Mouse (Mus musculus): ENCODE measurements around the gene Rbks. TPM values are rescaled to one million over a fixed set of nuclear protein-coding genes. Genes with fewer than 3 reads are reported as not detected.
A peak's percentile ranks its signal among the peaks of the same experiment; 100 is the strongest.

Gene Rbks
- total RNA-seq, 1 experiment: 2.1 TPM

- no peak for DNase-seq (ENCODE audit: low read depth, low spot score)
- Histone ChIP-seq H3K4me1 (ENCODE audit: control insufficient read depth in 2 of 2, insufficient read depth in 2 of 2, low read length in 2 of 2, poor library complexity in 1 of 2) (no peaks in the 10 kb centered on the region), H3K36me3 (ENCODE audit: control insufficient read depth, insufficient read depth, low read length, poor library complexity, severe bottlenecking) (peaks cover 1% of the 10 kb centered on the region; the same call in 1 of the 2 replicates), H3K27ac (ENCODE audit: insufficient read depth, low read depth, low read length, poor library complexity, severe bottlenecking) (no peak overlapping the region), H3K9me3 (ENCODE audit: control insufficient read depth, insufficient read depth, low read depth, low read length) (no peaks in the 10 kb centered on the region), H3K4me3 (ENCODE audit: insufficient read depth in 1 of 2, low read depth in 1 of 2, low read length in 2 of 2, poor library complexity in 1 of 2, severe bottlenecking in 1 of 2) (no peak overlapping the region), H3K9ac (ENCODE audit: insufficient read depth, low read depth, low read length, poor library complexity, severe bottlenecking) (no peak overlapping the region)
- in situ Hi-C loops (cut with MboI; ENCODE audit: low sequenced_read_pairs in 2 of 2, unreplicated experiment in 2 of 2): no loop called here
- TF ChIP-seq HCFC1 (IDR thresholded peaks at IDR 0.05; ENCODE audit: borderline replicate concordance, insufficient read depth, low read length) (no peak), CHD2 (IDR thresholded peaks at IDR 0.05; ENCODE audit: low read depth, low read length) (no peak), MAFK (IDR thresholded peaks at IDR 0.05; ENCODE audit: insufficient read depth, low read depth, low read length) (no peak), ZNF384 (IDR thresholded peaks at IDR 0.05; ENCODE audit: low read depth, low read length) (no peak), ZC3H11A (IDR thresholded peaks at IDR 0.05; ENCODE audit: borderline replicate concordance, low read depth, low read length) (no peak)
These were observed 15.9 kb upstream of the Rbks start for GRCm38 (mm10) chr5:31713280-31713711.

- TF ChIP-seq ZC3H11A (IDR thresholded peaks at IDR 0.05; ENCODE audit: borderline replicate concordance, low read depth, low read length) (peak; percentile 44; the same call in 1 of the 2 replicates), MAFK (IDR thresholded peaks at IDR 0.05; ENCODE audit: insufficient read depth, low read depth, low read length) (no peak), CHD2 (IDR thresholded peaks at IDR 0.05; ENCODE audit: low read depth, low read length) (no peak), HCFC1 (IDR thresholded peaks at IDR 0.05; ENCODE audit: borderline replicate concordance, insufficient read depth, low read length) (no peak)
- H3K27ac ChIP-seq (ENCODE audit: insufficient read depth, low read depth, low read length, poor library complexity, severe bottlenecking): no peak overlapping the region
- no peaks in the 10 kb centered on the region for H3K9me3 ChIP-seq (ENCODE audit: control insufficient read depth, insufficient read depth, low read depth, low read length)
- no peaks in the 10 kb centered on the region for H3K4me1 ChIP-seq (ENCODE audit: control insufficient read depth in 2 of 2, insufficient read depth in 2 of 2, low read length in 2 of 2, poor library complexity in 1 of 2)
- H3K36me3 ChIP-seq (ENCODE audit: control insufficient read depth, insufficient read depth, low read length, poor library complexity, severe bottlenecking): peaks cover 6% of the 10 kb centered on the region; the same call in 1 of the 2 replicates
- in situ Hi-C loops (cut with MboI; ENCODE audit: low sequenced_read_pairs in 2 of 2, unreplicated experiment in 2 of 2): no loop called here
- no peak overlapping the region for H3K4me3 ChIP-seq (ENCODE audit: insufficient read depth in 1 of 2, low read depth in 1 of 2, low read length in 2 of 2, poor library complexity in 1 of 2, severe bottlenecking in 1 of 2)
- peak; percentile 13 for DNase-seq (ENCODE audit: low read depth, low spot score)
- no peak overlapping the region for H3K9ac ChIP-seq (ENCODE audit: insufficient read depth, low read depth, low read length, poor library complexity, severe bottlenecking)
These were observed 12.0 kb upstream of the Rbks start for GRCm38 (mm10) chr5:31709389-31709788.

GRCm38 (mm10) chr5:31706826-31707225 is 9.4 kb upstream of the Rbks start:
- Histone ChIP-seq H3K9me3 (ENCODE audit: control insufficient read depth, insufficient read depth, low read depth, low read length) (no peaks in the 10 kb centered on the region), H3K27ac (ENCODE audit: insufficient read depth, low read depth, low read length, poor library complexity, severe bottlenecking) (no peak overlapping the region), H3K4me3 (ENCODE audit: insufficient read depth in 1 of 2, low read depth in 1 of 2, low read length in 2 of 2, poor library complexity in 1 of 2, severe bottlenecking in 1 of 2) (no peak overlapping the region), H3K36me3 (ENCODE audit: control insufficient read depth, insufficient read depth, low read length, poor library complexity, severe bottlenecking) (peaks cover 8% of the 10 kb centered on the region), H3K4me1 (ENCODE audit: control insufficient read depth in 2 of 2, insufficient read depth in 2 of 2, low read length in 2 of 2, poor library complexity in 1 of 2) (no peaks in the 10 kb centered on the region), H3K9ac (ENCODE audit: insufficient read depth, low read depth, low read length, poor library complexity, severe bottlenecking) (no peak overlapping the region)
- TF ChIP-seq HCFC1 (IDR thresholded peaks at IDR 0.05; ENCODE audit: borderline replicate concordance, insufficient read depth, low read length) (no peak), MAFK (IDR thresholded peaks at IDR 0.05; ENCODE audit: insufficient read depth, low read depth, low read length) (no peak), CHD2 (IDR thresholded peaks at IDR 0.05; ENCODE audit: low read depth, low read length) (no peak), ZNF384 (IDR thresholded peaks at IDR 0.05; ENCODE audit: low read depth, low read length) (no peak), ZC3H11A (IDR thresholded peaks at IDR 0.05; ENCODE audit: borderline replicate concordance, low read depth, low read length) (no peak)
- in situ Hi-C loops (cut with MboI; ENCODE audit: low sequenced_read_pairs in 2 of 2, unreplicated experiment in 2 of 2): no loop called here
- no peak for DNase-seq (ENCODE audit: low read depth, low spot score)

- H3K36me3 ChIP-seq (ENCODE audit: control insufficient read depth, insufficient read depth, low read length, poor library complexity, severe bottlenecking): peaks cover 8% of the 10 kb centered on the region
- no peak for DNase-seq (ENCODE audit: low read depth, low spot score)
- H3K27ac ChIP-seq (ENCODE audit: insufficient read depth, low read depth, low read length, poor library complexity, severe bottlenecking): no peak overlapping the region
- in situ Hi-C loops (cut with MboI; ENCODE audit: low sequenced_read_pairs in 2 of 2, unreplicated experiment in 2 of 2): no loop called here
- no peak overlapping the region for H3K9ac ChIP-seq (ENCODE audit: insufficient read depth, low read depth, low read length, poor library complexity, severe bottlenecking)
- no peaks in the 10 kb centered on the region for H3K9me3 ChIP-seq (ENCODE audit: control insufficient read depth, insufficient read depth, low read depth, low read length)
- no peaks in the 10 kb centered on the region for H3K4me1 ChIP-seq (ENCODE audit: control insufficient read depth in 2 of 2, insufficient read depth in 2 of 2, low read length in 2 of 2, poor library complexity in 1 of 2)
- no peak for TF ChIP-seq MAFK (IDR thresholded peaks at IDR 0.05; ENCODE audit: insufficient read depth, low read depth, low read length)
- no peak for TF ChIP-seq HCFC1 (IDR thresholded peaks at IDR 0.05; ENCODE audit: borderline replicate concordance, insufficient read depth, low read length)
- TF ChIP-seq ZC3H11A (IDR thresholded peaks at IDR 0.05; ENCODE audit: borderline replicate concordance, low read depth, low read length): no peak
- TF ChIP-seq ZNF384 (IDR thresholded peaks at IDR 0.05; ENCODE audit: low read depth, low read length): no peak
- no peak for TF ChIP-seq CHD2 (IDR thresholded peaks at IDR 0.05; ENCODE audit: low read depth, low read length)
- no peak overlapping the region for H3K4me3 ChIP-seq (ENCODE audit: insufficient read depth in 1 of 2, low read depth in 1 of 2, low read length in 2 of 2, poor library complexity in 1 of 2, severe bottlenecking in 1 of 2)
These were observed 7.5 kb upstream of the Rbks start for GRCm38 (mm10) chr5:31704971-31705370.

- no peak overlapping the region for H3K9ac ChIP-seq (ENCODE audit: insufficient read depth, low read depth, low read length, poor library complexity, severe bottlenecking)
- H3K9me3 ChIP-seq (ENCODE audit: control insufficient read depth, insufficient read depth, low read depth, low read length): no peaks in the 10 kb centered on the region
- H3K36me3 ChIP-seq (ENCODE audit: control insufficient read depth, insufficient read depth, low read length, poor library complexity, severe bottlenecking): peaks cover 3% of the 10 kb centered on the region
- in situ Hi-C loops (cut with MboI; ENCODE audit: low sequenced_read_pairs in 2 of 2, unreplicated experiment in 2 of 2): no loop called here
- H3K4me1 ChIP-seq (ENCODE audit: control insufficient read depth in 2 of 2, insufficient read depth in 2 of 2, low read length in 2 of 2, poor library complexity in 1 of 2): no peaks in the 10 kb centered on the region
- H3K27ac ChIP-seq (ENCODE audit: insufficient read depth, low read depth, low read length, poor library complexity, severe bottlenecking): no peak overlapping the region
- H3K4me3 ChIP-seq (ENCODE audit: insufficient read depth in 1 of 2, low read depth in 1 of 2, low read length in 2 of 2, poor library complexity in 1 of 2, severe bottlenecking in 1 of 2): no peak overlapping the region
- TF ChIP-seq CHD2 (IDR thresholded peaks at IDR 0.05; ENCODE audit: low read depth, low read length) (no peak), MAFK (IDR thresholded peaks at IDR 0.05; ENCODE audit: insufficient read depth, low read depth, low read length) (no peak), HCFC1 (IDR thresholded peaks at IDR 0.05; ENCODE audit: borderline replicate concordance, insufficient read depth, low read length) (no peak), ZC3H11A (IDR thresholded peaks at IDR 0.05; ENCODE audit: borderline replicate concordance, low read depth, low read length) (no peak), ZNF384 (IDR thresholded peaks at IDR 0.05; ENCODE audit: low read depth, low read length) (no peak)
- DNase-seq (ENCODE audit: low read depth, low spot score): no peak
These were observed 2.0 kb upstream of the Rbks start for GRCm38 (mm10) chr5:31699397-31699796.
